ENCODE assay signal across 9 mouse cellular contexts in the genomic region with DNA sequence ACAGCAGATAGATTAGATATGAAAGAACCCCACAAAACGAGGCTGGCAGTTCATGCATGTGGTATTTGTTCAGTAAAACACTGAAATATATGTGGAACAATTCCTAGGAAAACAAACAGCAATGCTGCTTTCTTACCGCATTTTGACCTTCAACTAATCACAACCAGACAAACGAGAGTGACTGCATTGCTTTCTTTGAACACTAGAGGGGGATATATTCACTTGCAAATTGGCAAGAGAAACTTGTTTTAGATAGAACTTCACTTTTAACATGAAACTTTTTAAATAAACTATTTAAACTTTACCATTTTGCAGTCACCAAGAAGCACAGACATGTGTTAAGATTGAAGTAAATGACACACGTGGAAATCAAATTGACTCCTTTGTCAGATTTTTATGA. TPM values are rescaled to one million over a fixed set of nuclear protein-coding genes. Genes with fewer than 3 reads are reported as not detected.
DNase-seq lines count a peak whose midpoint lies in the region; ATAC-seq and TF ChIP-seq lines count a peak whose summit lies in the region.
"Had no signal": no experiment of that assay in that cellular context is flagged by ENCODE, and none has a peak within 500 bp of the region (broad histone marks: within the 10 kb centered on the region; RNA-seq: fewer than 3 reads in every experiment).

No protein-coding gene starts in this region.

- DNase-seq in adrenal gland, postnatal 14 days = peak; percentile 31
- DNase-seq in adrenal gland, adult 8-10 months = no peak
- peak; percentile 57 for DNase-seq in left cerebral cortex, adult 11 months (ENCODE audit: low spot score)
- no peak for DNase-seq in left cerebral cortex, adult 8-10 months (ENCODE audit: low spot score in 2 of 2)
- no peak for DNase-seq in G1E (ENCODE audit: low spot score)
- peak; percentile 43 for DNase-seq in retina, postnatal 7 days (ENCODE audit: low read depth, low spot score)
- DNase-seq in ovary, postnatal 10 days (ENCODE audit: low spot score) = no peak

- H3K36me3 ChIP-seq in G1E (replicated peaks) = no peaks in the 10 kb centered on the region
- no peaks in the 10 kb centered on the region for H3K36me3 ChIP-seq in embryonic facial prominence, embryonic 13.5 days

- no peak for ATAC-seq in G1E (ENCODE audit: extremely low read depth, insufficient number of reproducible peaks, low FRiP score, poor library complexity, severe bottlenecking)
- ATAC-seq in embryonic facial prominence, embryonic 13.5 days (ENCODE audit: insufficient number of reproducible peaks, insufficient read depth, low FRiP score, low TSS enrichment, low read depth) = no peak

- H3K4me1 ChIP-seq in G1E (ENCODE audit: insufficient read depth, low read depth, low read length) = peaks cover 3% of the 10 kb centered on the region; the same call in 1 of the 2 replicates
- peaks cover 3% of the 10 kb centered on the region; the same call in 1 of the 2 replicates for H3K4me1 ChIP-seq in embryonic facial prominence, embryonic 13.5 days

- H3K27ac ChIP-seq in embryonic facial prominence, embryonic 13.5 days = 0 out of 2 replicates have a peak overlapping the region, but pooled peaks have one; percentile 34

- peak; percentile 69 for TF ChIP-seq CTCF in G1E (IDR thresholded peaks at IDR 0.05; ENCODE audit: low read depth, low read length)

- 2% methylated on average over 4 of the region's 4 CpGs for WGBS in embryonic facial prominence, embryonic 13.5 days

- no peak overlapping the region for H3K9ac ChIP-seq in embryonic facial prominence, embryonic 13.5 days

- no peaks in the 10 kb centered on the region for H3K9me3 ChIP-seq in G1E (replicated peaks)
- no peaks in the 10 kb centered on the region for H3K9me3 ChIP-seq in embryonic facial prominence, embryonic 13.5 days

- H3K27me3 ChIP-seq in G1E (ENCODE audit: insufficient read depth, low read length) = peaks cover 5% of the 10 kb centered on the region; the same call in 1 of the 2 replicates
- H3K27me3 ChIP-seq in embryonic facial prominence, embryonic 13.5 days = no peaks in the 10 kb centered on the region

- no peak overlapping the region for H3K4me3 ChIP-seq in G1E (ENCODE audit: low read depth, low read length)
- no peak overlapping the region for H3K4me3 ChIP-seq in embryonic facial prominence, embryonic 13.5 days

- H3K4me2 ChIP-seq in embryonic facial prominence, embryonic 13.5 days = no peak overlapping the region

RNA-seq across cellular contexts. Expression of a gene that starts 8.9 kb away (rescaled TPM):
- total RNA-seq in adrenal gland, postnatal 14 days (2021) = 0.23 and 0.67 TPM in 2 replicates
- total RNA-seq in adrenal gland, adult 8-10 months (2022) = 1 to 10 TPM in 1 of 4 experiments, under 1 TPM in 3; 0.32 to 1.7 (median 0.71) TPM
- 1 to 10 TPM; 4.9 to 7.5 (median 6.8) TPM for total RNA-seq in left cerebral cortex, adult 8-10 months (2022)
- total RNA-seq in G1E (2014; fragmentation: Nextera tagmentation) = not detected in 2 replicates
- 0.05 and 0.17 TPM in 2 replicates for total RNA-seq in G1E (2017)
- not detected in 2 replicates for polyA plus RNA-seq in G1E (2012)
- 2.6 and 3.5 TPM in 2 replicates for polyA plus RNA-seq in embryonic facial prominence, embryonic 13.5 days (2015; fragmentation: Nextera tagmentation; extraction: Ambion mirVana)
- polyA plus RNA-seq: small intestine, adult 2 months had no signal

Comparison
In these comparisons a context has a peak if more than half of its experiments do, and no peak if none do; other contexts are left out.
1. DNase-seq: peak in adrenal gland, postnatal 14 days (single experiment), left cerebral cortex, adult 11 months (single experiment) and retina, postnatal 7 days (single experiment); none in adrenal gland, adult 8-10 months (single experiment), left cerebral cortex, adult 8-10 months (0 of 2), G1E (single experiment) and ovary, postnatal 10 days (single experiment).